Mouse (Mus musculus): Measurements from ENCODE around the gene Snx19.

DNA sequence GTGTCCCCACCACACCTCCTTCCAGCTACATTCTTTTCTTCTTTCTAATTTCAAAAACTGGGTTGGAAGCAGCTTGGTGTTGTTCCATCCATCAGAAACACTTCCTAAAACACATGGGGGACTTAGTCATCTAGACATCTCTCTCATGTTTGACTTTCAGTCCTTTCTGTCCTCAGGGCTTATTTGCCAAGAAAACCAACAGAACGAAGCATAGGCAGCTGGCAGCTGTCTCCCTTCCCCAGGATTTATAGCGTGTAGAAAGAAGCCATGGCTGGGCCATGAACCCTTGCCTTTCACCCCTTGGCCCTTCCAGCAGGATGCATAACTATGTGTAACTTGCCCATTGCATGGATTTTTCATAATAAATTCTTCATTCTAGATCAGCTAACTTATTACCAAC is 23.9 kb downstream of the Snx19 start:
- TF ChIP-seq CTCF (IDR thresholded peaks at IDR 0.05; ENCODE audit: borderline replicate concordance, insufficient read depth, low read depth, low read length) (no peak), POLR2A (IDR thresholded peaks at IDR 0.05; ENCODE audit: borderline replicate concordance, insufficient read depth, low read length) (no peak)
